Comparison of ENCODE assay signal across 8 mouse cellular contexts in the genomic region with DNA sequence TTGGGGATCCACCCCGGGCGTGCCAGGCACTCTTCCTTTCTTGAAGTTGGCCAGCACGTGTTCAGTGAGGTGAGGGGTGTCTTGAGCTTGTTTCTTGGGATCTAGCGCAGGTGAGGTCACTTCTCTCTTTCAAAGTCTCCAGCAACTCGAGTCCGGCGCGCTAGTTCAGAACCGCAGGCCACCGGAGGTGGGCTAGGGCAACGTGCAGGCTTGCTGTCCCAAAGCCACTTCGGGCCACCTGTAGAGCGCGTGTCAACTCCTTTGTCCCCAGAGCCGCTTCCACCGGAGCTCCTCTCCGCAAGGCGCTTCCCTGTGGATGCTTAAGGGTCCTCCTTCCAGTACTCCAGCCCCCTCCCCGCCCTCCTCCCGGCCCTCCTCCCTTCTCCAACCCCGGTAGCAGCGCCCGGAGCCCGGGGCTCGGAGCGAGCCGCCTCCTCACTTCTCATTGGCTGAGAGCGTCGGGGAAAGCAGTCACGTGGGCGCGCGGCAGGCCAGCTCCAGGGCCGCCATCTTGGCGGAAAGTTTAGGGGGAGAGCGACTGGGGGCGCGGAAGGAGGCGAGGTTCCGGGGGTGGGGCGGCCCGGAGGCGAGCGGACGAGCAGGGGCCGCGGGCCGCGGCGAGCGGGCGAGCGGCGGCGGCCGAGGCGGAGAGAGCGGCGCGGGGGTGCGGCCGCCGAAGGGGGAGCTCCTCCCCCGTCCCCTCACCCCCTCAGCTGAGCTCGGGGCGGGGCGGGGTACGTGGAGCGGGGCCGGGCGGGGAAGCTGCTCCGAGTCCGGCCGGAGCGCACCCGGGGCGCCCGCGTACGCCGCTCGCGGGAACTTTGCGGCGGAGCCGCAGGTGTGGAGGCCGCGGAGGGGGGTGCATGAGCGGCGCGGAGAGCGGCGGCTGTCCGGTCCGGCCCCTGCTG. TPM values are rescaled to one million over a fixed set of nuclear protein-coding genes. Genes with fewer than 3 reads are reported as not detected.
DNase-seq lines count a peak whose midpoint lies in the region; ATAC-seq and TF ChIP-seq lines count a peak whose summit lies in the region.

A gene (plus strand): TSS at position 65 of the 908 bp plus-strand sequence.

- TF ChIP-seq POLR2A in bone marrow, adult 2 months (IDR thresholded peaks at IDR 0.05; ENCODE audit: borderline replicate concordance, control insufficient read depth, low read depth, low read length) = 0 out of 2 replicates have a peak, but pooled peaks have one; percentile 11

- peak within 1 kb of the TSS; percentile 97 for H3K9ac ChIP-seq in embryonic facial prominence, embryonic 15.5 days
- peak within 1 kb of the TSS; percentile 90 for H3K9ac ChIP-seq in kidney, embryonic 14.5 days (ENCODE audit: low read depth, low read length)
- peak within 1 kb of the TSS; percentile 92 for H3K9ac ChIP-seq in limb, embryonic 15.5 days

- no peaks in the 10 kb centered on the region for H3K4me1 ChIP-seq in bone marrow, adult 2 months (ENCODE audit: control insufficient read depth, insufficient read depth, low read length)
- H3K4me1 ChIP-seq in embryonic facial prominence, embryonic 15.5 days = peaks cover 21% of the 10 kb centered on the region
- H3K4me1 ChIP-seq in kidney, embryonic 14.5 days (ENCODE audit: control insufficient read depth, insufficient read depth, low read length) = peaks cover 13% of the 10 kb centered on the region; the same call in 1 of the 2 replicates
- peaks cover 20% of the 10 kb centered on the region for H3K4me1 ChIP-seq in limb, embryonic 15.5 days

- H3K36me3 ChIP-seq in embryonic facial prominence, embryonic 15.5 days = no peaks in the 10 kb centered on the region; the same call in 1 of the 2 replicates
- peaks cover 21% of the 10 kb centered on the region for H3K36me3 ChIP-seq in kidney, embryonic 14.5 days (ENCODE audit: control insufficient read depth, insufficient read depth, low read length)
- H3K36me3 ChIP-seq in limb, embryonic 15.5 days = peaks cover 9% of the 10 kb centered on the region; the same call in 1 of the 2 replicates

- peak; percentile 97 for ATAC-seq in embryonic facial prominence, embryonic 15.5 days (ENCODE audit: insufficient number of reproducible peaks, low FRiP score, low TSS enrichment, low read depth)
- ATAC-seq in kidney, embryonic 14.5 days (ENCODE audit: low FRiP score, low TSS enrichment) = peak; percentile 97
- ATAC-seq in limb, embryonic 15.5 days (ENCODE audit: insufficient number of reproducible peaks, low FRiP score, low TSS enrichment, low read depth) = peak; percentile 95

- no peaks in the 10 kb centered on the region for H3K9me3 ChIP-seq in embryonic facial prominence, embryonic 15.5 days (replicated peaks)
- no peaks in the 10 kb centered on the region for H3K9me3 ChIP-seq in kidney, embryonic 14.5 days (ENCODE audit: control insufficient read depth, low read length)
- H3K9me3 ChIP-seq in limb, embryonic 15.5 days = no peaks in the 10 kb centered on the region

- peak within 1 kb of the TSS; percentile 95 for H3K27ac ChIP-seq in bone marrow, adult 2 months (ENCODE audit: control insufficient read depth, insufficient read depth, low read depth, low read length, poor library complexity)
- H3K27ac ChIP-seq in embryonic facial prominence, embryonic 15.5 days (replicated peaks) = peak within 1 kb of the TSS; percentile 98
- H3K27ac ChIP-seq in kidney, embryonic 14.5 days (ENCODE audit: low read depth, low read length) = peak within 1 kb of the TSS; percentile 91
- H3K27ac ChIP-seq in limb, embryonic 15.5 days = peak within 1 kb of the TSS; percentile 98

- under 1% methylated on average over 87 of the region's 95 CpGs for WGBS in bone marrow, adult 2 months
- under 1% methylated on average over 86 of the region's 95 CpGs for WGBS in embryonic facial prominence, embryonic 15.5 days
- under 1% methylated on average over 63 of the region's 95 CpGs for WGBS in kidney, embryonic 14.5 days
- WGBS in limb, embryonic 15.5 days = under 1% methylated on average over 75 of the region's 95 CpGs

- peak within 1 kb of the TSS; percentile 88 for H3K4me2 ChIP-seq in embryonic facial prominence, embryonic 15.5 days (replicated peaks)
- peak within 1 kb of the TSS; percentile 72 for H3K4me2 ChIP-seq in kidney, embryonic 14.5 days (replicated peaks; ENCODE audit: low read depth, low read length)
- peak within 1 kb of the TSS; percentile 85 for H3K4me2 ChIP-seq in limb, embryonic 15.5 days

- peak; percentile 90 for DNase-seq in 416B (ENCODE audit: low read depth)
- DNase-seq in heart, adult 9 months (ENCODE audit: low spot score in 2 of 2) = peak; percentile 87 to 91
- DNase-seq in monocyte, adult 2 months (ENCODE audit: low read depth in 1 of 2, low spot score in 2 of 2) = peak; percentile 31 to 66
- peak; percentile 83 for DNase-seq in spleen, postnatal 36 days (ENCODE audit: low spot score in 2 of 2)

- no peak for TF ChIP-seq CTCF in bone marrow, adult 2 months (IDR thresholded peaks at IDR 0.05; ENCODE audit: control insufficient read depth, insufficient read depth, low read length)

- peak within 1 kb of the TSS; percentile 78 for H3K4me3 ChIP-seq in bone marrow, adult 2 months (replicated peaks; ENCODE audit: control insufficient read depth, low read depth, low read length)
- H3K4me3 ChIP-seq in embryonic facial prominence, embryonic 15.5 days (replicated peaks) = peak within 1 kb of the TSS; percentile 95
- peak within 1 kb of the TSS; percentile 92 for H3K4me3 ChIP-seq in kidney, embryonic 14.5 days (ENCODE audit: low read length)
- H3K4me3 ChIP-seq in limb, embryonic 15.5 days = peak within 1 kb of the TSS; percentile 100

- no peaks in the 10 kb centered on the region for H3K27me3 ChIP-seq in embryonic facial prominence, embryonic 15.5 days
- no peaks in the 10 kb centered on the region for H3K27me3 ChIP-seq in kidney, embryonic 14.5 days (ENCODE audit: control insufficient read depth, insufficient read depth, low read length)
- H3K27me3 ChIP-seq in limb, embryonic 15.5 days = no peaks in the 10 kb centered on the region

RNA-seq across cellular contexts. Expression of the gene that starts here (rescaled TPM):
- polyA plus RNA-seq in bone marrow, adult 2 months (2011; ENCODE audit: insufficient read depth, insufficient read length, low replicate concordance, missing spikeins) = 20.2 and 20.6 TPM in 2 replicates
- 30.8 and 32.1 TPM in 2 replicates for polyA plus RNA-seq in embryonic facial prominence, embryonic 15.5 days (2015; fragmentation: Nextera tagmentation; extraction: Ambion mirVana)
- polyA plus RNA-seq in kidney, embryonic 14.5 days (2014; fragmentation: Nextera tagmentation; extraction: Ambion mirVana) = 29.1 and 35.4 TPM in 2 replicates
- 25.3 and 33.7 TPM in 2 replicates for polyA plus RNA-seq in limb, embryonic 15.5 days (2015; fragmentation: Nextera tagmentation; extraction: Ambion mirVana)

Comparison
In these comparisons a context has a peak if more than half of its experiments do, and no peak if none do; other contexts are left out.
1. Peak in every context shown above with its lines: DNase-seq, ATAC-seq, H3K4me3 ChIP-seq and H3K27ac ChIP-seq.